Mouse (Mus musculus): ENCODE results near the gene Olfr787. TPM values are rescaled to one million over a fixed set of nuclear protein-coding genes. Genes with fewer than 3 reads are reported as not detected.

Gene Olfr787
- not detected in 2 replicates for polyA plus RNA-seq (2016; fragmentation: Nextera tagmentation; extraction: Ambion mirVana)

GRCm38 (mm10) chr10:129461562-129461961 lies at the start of gene Olfr787:
Gene Olfr787, plus strand, starts transcription at chr10:129461862.
- Histone ChIP-seq H3K27ac (no peak within 1 kb of the TSS), H3K4me3 (no peak within 1 kb of the TSS), H3K27me3 (replicated peaks) (no peaks in the 10 kb centered on the region), H3K4me1 (no peaks in the 10 kb centered on the region), H3K4me2 (no peak within 1 kb of the TSS), H3K9ac (no peak within 1 kb of the TSS), H3K36me3 (no peaks in the 10 kb centered on the region), H3K9me3 (replicated peaks) (0 out of 2 replicates have a peak, but pooled peaks cover 4% of the 10 kb centered on the region)
- 67% methylated on average over 3 of the region's 3 CpGs for WGBS (ENCODE audit: insufficient replicate concordance)
- no peak for ATAC-seq

- H3K27me3 ChIP-seq (replicated peaks), result no peaks in the 10 kb centered on the region
- H3K27ac ChIP-seq, result no peak within 1 kb of the TSS
- no peak within 1 kb of the TSS for H3K4me2 ChIP-seq
- no peak within 1 kb of the TSS for H3K4me3 ChIP-seq
- H3K9me3 ChIP-seq (replicated peaks), result no peaks in the 10 kb centered on the region
- ATAC-seq, result no peak
- H3K36me3 ChIP-seq, result no peaks in the 10 kb centered on the region
- H3K9ac ChIP-seq, result no peak within 1 kb of the TSS
- no peaks in the 10 kb centered on the region for H3K4me1 ChIP-seq
These were observed 34.7 kb upstream of the Olfr787 start, which contains the start of gene Olfr786 for GRCm38 (mm10) chr10:129427006-129427405. Gene Olfr786, plus strand, starts transcription at chr10:129427306.

- no peaks in the 10 kb centered on the region for H3K9me3 ChIP-seq (replicated peaks)
- H3K4me2 ChIP-seq, result no peak within 1 kb of the TSS
- H3K4me1 ChIP-seq, result no peaks in the 10 kb centered on the region
- no peak within 1 kb of the TSS for H3K4me3 ChIP-seq
- no peak within 1 kb of the TSS for H3K27ac ChIP-seq
- H3K9ac ChIP-seq, result no peak within 1 kb of the TSS
- H3K36me3 ChIP-seq, result no peaks in the 10 kb centered on the region
- H3K27me3 ChIP-seq (replicated peaks), result no peaks in the 10 kb centered on the region
- ATAC-seq, result no peak
These were observed 9.0 kb downstream of the Olfr787 start, which contains the start of gene Olfr788 for GRCm38 (mm10) chr10:129470698-129471097. Gene Olfr788, plus strand, starts transcription at chr10:129470998.

GRCm38 (mm10) chr10:129473256-129473655 lies 11.6 kb downstream of the Olfr787 start:
- no peaks in the 10 kb centered on the region for H3K36me3 ChIP-seq
- H3K4me2 ChIP-seq, result no peak overlapping the region
- no peak overlapping the region for H3K4me3 ChIP-seq
- H3K27me3 ChIP-seq (replicated peaks), result no peaks in the 10 kb centered on the region
- no peak overlapping the region for H3K9ac ChIP-seq
- H3K27ac ChIP-seq, result no peak overlapping the region
- no peaks in the 10 kb centered on the region for H3K4me1 ChIP-seq
- H3K9me3 ChIP-seq (replicated peaks), result no peaks in the 10 kb centered on the region
- no peak for ATAC-seq
- 47% methylated on average over 2 of the region's 2 CpGs for WGBS (ENCODE audit: insufficient replicate concordance)

- ATAC-seq, result no peak
- no peak overlapping the region for H3K4me3 ChIP-seq
- H3K9me3 ChIP-seq (replicated peaks), result no peaks in the 10 kb centered on the region
- H3K9ac ChIP-seq, result no peak overlapping the region
- H3K4me1 ChIP-seq, result no peaks in the 10 kb centered on the region
- no peak overlapping the region for H3K4me2 ChIP-seq
- H3K27me3 ChIP-seq (replicated peaks), result no peaks in the 10 kb centered on the region
- no peaks in the 10 kb centered on the region for H3K36me3 ChIP-seq
- H3K27ac ChIP-seq, result no peak overlapping the region
These were observed 12.1 kb downstream of the Olfr787 start for GRCm38 (mm10) chr10:129473723-129474122.

GRCm38 (mm10) chr10:129484452-129484851 lies 22.8 kb downstream of the Olfr787 start, which contains the start of gene Olfr789:
Gene Olfr789, plus strand, starts transcription at chr10:129484752.
- no peak for ATAC-seq

GRCm38 (mm10) chr10:129490101-129490500 lies 28.4 kb downstream of the Olfr787 start:
- Histone ChIP-seq H3K9me3 (replicated peaks) (no peaks in the 10 kb centered on the region), H3K4me3 (no peak overlapping the region), H3K27me3 (replicated peaks) (no peaks in the 10 kb centered on the region), H3K27ac (no peak overlapping the region), H3K4me1 (no peaks in the 10 kb centered on the region), H3K9ac (no peak overlapping the region), H3K36me3 (no peaks in the 10 kb centered on the region), H3K4me2 (no peak overlapping the region)
- WGBS (ENCODE audit: insufficient replicate concordance), result 55% methylated on average over 2 of the region's 2 CpGs
- ATAC-seq, result no peak

More at GRCm38 (mm10) chr10:129484452-129484851, 22.8 kb downstream of the Olfr787 start, which contains the start of gene Olfr789:
- Histone ChIP-seq H3K27ac (no peak within 1 kb of the TSS), H3K9me3 (replicated peaks) (no peaks in the 10 kb centered on the region), H3K9ac (no peak within 1 kb of the TSS), H3K4me1 (no peaks in the 10 kb centered on the region), H3K4me2 (no peak within 1 kb of the TSS), H3K4me3 (no peak within 1 kb of the TSS), H3K27me3 (replicated peaks) (no peaks in the 10 kb centered on the region), H3K36me3 (no peaks in the 10 kb centered on the region)
- 37% methylated on average over 2 of the region's 2 CpGs for WGBS (ENCODE audit: insufficient replicate concordance)

GRCm38 (mm10) chr10:129498192-129498591 lies 36.5 kb downstream of the Olfr787 start, which contains the start of gene Olfr790:
Gene Olfr790, plus strand, starts transcription at chr10:129498492.
- no peak for ATAC-seq

More at GRCm38 (mm10) chr10:129498192-129498591, 36.5 kb downstream of the Olfr787 start, which contains the start of gene Olfr790:
- Histone ChIP-seq H3K4me1 (no peaks in the 10 kb centered on the region), H3K4me2 (no peak within 1 kb of the TSS), H3K4me3 (no peak within 1 kb of the TSS), H3K9ac (no peak within 1 kb of the TSS), H3K27me3 (replicated peaks) (no peaks in the 10 kb centered on the region), H3K36me3 (no peaks in the 10 kb centered on the region), H3K27ac (no peak within 1 kb of the TSS), H3K9me3 (replicated peaks) (no peaks in the 10 kb centered on the region)

Other genes starting within 250 kb of the Olfr787 start
- not detected in 2 replicates for gene Olfr774, start 225.7 kb upstream of the Olfr787 start, polyA plus RNA-seq (2016; fragmentation: Nextera tagmentation; extraction: Ambion mirVana)
- gene Olfr775, start 213.4 kb upstream of the Olfr787 start, polyA plus RNA-seq (2016; fragmentation: Nextera tagmentation; extraction: Ambion mirVana), result not detected in 2 replicates
- gene Olfr776, start 202.7 kb upstream of the Olfr787 start, polyA plus RNA-seq (2016; fragmentation: Nextera tagmentation; extraction: Ambion mirVana), result not detected in 2 replicates
- gene Olfr777, start 190.4 kb upstream of the Olfr787 start, polyA plus RNA-seq (2016; fragmentation: Nextera tagmentation; extraction: Ambion mirVana), result not detected in 2 replicates
- not detected in 2 replicates for gene Olfr780, start 143.7 kb upstream of the Olfr787 start, polyA plus RNA-seq (2016; fragmentation: Nextera tagmentation; extraction: Ambion mirVana)
- gene Olfr781, start 133.0 kb upstream of the Olfr787 start, polyA plus RNA-seq (2016; fragmentation: Nextera tagmentation; extraction: Ambion mirVana), result not detected in 2 replicates
- not detected in 2 replicates for gene Olfr782, start 113.0 kb upstream of the Olfr787 start, polyA plus RNA-seq (2016; fragmentation: Nextera tagmentation; extraction: Ambion mirVana)
- gene Olfr784, start 77.8 kb upstream of the Olfr787 start, polyA plus RNA-seq (2016; fragmentation: Nextera tagmentation; extraction: Ambion mirVana), result not detected in 2 replicates
- gene Olfr785, start 56.4 kb upstream of the Olfr787 start, polyA plus RNA-seq (2016; fragmentation: Nextera tagmentation; extraction: Ambion mirVana), result not detected in 2 replicates
- gene Olfr786, start 34.6 kb upstream of the Olfr787 start, polyA plus RNA-seq (2016; fragmentation: Nextera tagmentation; extraction: Ambion mirVana), result not detected in 2 replicates
- gene Olfr788, start 9.1 kb downstream of the Olfr787 start, polyA plus RNA-seq (2016; fragmentation: Nextera tagmentation; extraction: Ambion mirVana), result not detected in 2 replicates
- not detected in 2 replicates for gene Olfr789, start 22.9 kb downstream of the Olfr787 start, polyA plus RNA-seq (2016; fragmentation: Nextera tagmentation; extraction: Ambion mirVana)
- not detected in 2 replicates for gene Olfr790, start 36.6 kb downstream of the Olfr787 start, polyA plus RNA-seq (2016; fragmentation: Nextera tagmentation; extraction: Ambion mirVana)
- not detected in 2 replicates for gene Olfr791, start 59.9 kb downstream of the Olfr787 start, polyA plus RNA-seq (2016; fragmentation: Nextera tagmentation; extraction: Ambion mirVana)
- not detected in 2 replicates for gene Olfr792, start 77.3 kb downstream of the Olfr787 start, polyA plus RNA-seq (2016; fragmentation: Nextera tagmentation; extraction: Ambion mirVana)
- not detected in 2 replicates for gene Olfr794, start 105.8 kb downstream of the Olfr787 start, polyA plus RNA-seq (2016; fragmentation: Nextera tagmentation; extraction: Ambion mirVana)
- gene Olfr796, start 150.7 kb downstream of the Olfr787 start, polyA plus RNA-seq (2016; fragmentation: Nextera tagmentation; extraction: Ambion mirVana), result not detected in 2 replicates
- gene Olfr798, start 166.1 kb downstream of the Olfr787 start, polyA plus RNA-seq (2016; fragmentation: Nextera tagmentation; extraction: Ambion mirVana), result not detected in 2 replicates
- not detected in 2 replicates for gene Olfr799, start 175.6 kb downstream of the Olfr787 start, polyA plus RNA-seq (2016; fragmentation: Nextera tagmentation; extraction: Ambion mirVana)
- not detected in 2 replicates for gene Olfr800, start 195.8 kb downstream of the Olfr787 start, polyA plus RNA-seq (2016; fragmentation: Nextera tagmentation; extraction: Ambion mirVana)
- not detected in 2 replicates for gene Olfr801, start 212.0 kb downstream of the Olfr787 start, polyA plus RNA-seq (2016; fragmentation: Nextera tagmentation; extraction: Ambion mirVana)
- not detected in 2 replicates for gene Olfr802, start 226.3 kb downstream of the Olfr787 start, polyA plus RNA-seq (2016; fragmentation: Nextera tagmentation; extraction: Ambion mirVana)
- not detected in 2 replicates for gene Olfr803, start 232.4 kb downstream of the Olfr787 start, polyA plus RNA-seq (2016; fragmentation: Nextera tagmentation; extraction: Ambion mirVana)
- not detected in 2 replicates for gene Olfr804, start 241.3 kb downstream of the Olfr787 start, polyA plus RNA-seq (2016; fragmentation: Nextera tagmentation; extraction: Ambion mirVana)